Mouse (Mus musculus): ENCODE measurements around the gene Dhx29.

- TF ChIP-seq GATA1 (IDR thresholded peaks at IDR 0.05; ENCODE audit: borderline replicate concordance, low read length) (no peak), FLI1 (IDR thresholded peaks at IDR 0.05; ENCODE audit: low read length) (no peak)
Measured at GRCm38 (mm10) chr13:112927287-112928001, at the start of gene Dhx29, which contains the start of gene Mtrex.
